Mouse (Mus musculus) R1 (cell line): ENCODE data around the gene Nmd3.

Source experiments
- DNase-seq: peaks from one replicate; pipeline ENCODE4 v3.0.0-alpha.2; 2018; ENCODE audit warnings: low read depth, low spot score

The Nmd3 gene

DNA sequence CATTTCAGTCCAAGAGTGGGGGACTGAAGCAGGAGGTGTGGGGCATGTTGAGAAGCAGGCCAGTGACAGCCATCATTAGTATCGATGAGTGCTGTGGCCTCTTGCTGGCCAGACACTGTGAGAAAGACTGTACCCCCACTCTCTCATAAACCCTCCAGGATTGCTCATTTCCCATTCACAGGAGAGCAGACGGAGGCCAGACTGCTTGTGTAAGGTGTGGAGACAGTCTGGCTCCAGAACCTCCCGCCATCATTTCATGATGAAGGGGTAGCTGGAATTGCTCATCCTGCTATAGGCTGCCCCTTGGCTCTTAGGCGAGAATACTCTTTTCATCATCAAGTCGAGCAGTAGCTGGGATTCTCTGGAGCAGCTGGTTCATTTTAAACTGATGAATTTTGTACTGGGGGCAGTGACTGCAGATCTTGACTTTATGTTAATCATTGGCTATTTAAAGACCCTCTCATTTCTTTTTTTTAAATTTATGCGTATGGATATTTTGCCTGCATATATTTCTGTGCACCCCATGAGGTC is 41.1 kb downstream of the Nmd3 start:
- no peak for DNase-seq

DNA sequence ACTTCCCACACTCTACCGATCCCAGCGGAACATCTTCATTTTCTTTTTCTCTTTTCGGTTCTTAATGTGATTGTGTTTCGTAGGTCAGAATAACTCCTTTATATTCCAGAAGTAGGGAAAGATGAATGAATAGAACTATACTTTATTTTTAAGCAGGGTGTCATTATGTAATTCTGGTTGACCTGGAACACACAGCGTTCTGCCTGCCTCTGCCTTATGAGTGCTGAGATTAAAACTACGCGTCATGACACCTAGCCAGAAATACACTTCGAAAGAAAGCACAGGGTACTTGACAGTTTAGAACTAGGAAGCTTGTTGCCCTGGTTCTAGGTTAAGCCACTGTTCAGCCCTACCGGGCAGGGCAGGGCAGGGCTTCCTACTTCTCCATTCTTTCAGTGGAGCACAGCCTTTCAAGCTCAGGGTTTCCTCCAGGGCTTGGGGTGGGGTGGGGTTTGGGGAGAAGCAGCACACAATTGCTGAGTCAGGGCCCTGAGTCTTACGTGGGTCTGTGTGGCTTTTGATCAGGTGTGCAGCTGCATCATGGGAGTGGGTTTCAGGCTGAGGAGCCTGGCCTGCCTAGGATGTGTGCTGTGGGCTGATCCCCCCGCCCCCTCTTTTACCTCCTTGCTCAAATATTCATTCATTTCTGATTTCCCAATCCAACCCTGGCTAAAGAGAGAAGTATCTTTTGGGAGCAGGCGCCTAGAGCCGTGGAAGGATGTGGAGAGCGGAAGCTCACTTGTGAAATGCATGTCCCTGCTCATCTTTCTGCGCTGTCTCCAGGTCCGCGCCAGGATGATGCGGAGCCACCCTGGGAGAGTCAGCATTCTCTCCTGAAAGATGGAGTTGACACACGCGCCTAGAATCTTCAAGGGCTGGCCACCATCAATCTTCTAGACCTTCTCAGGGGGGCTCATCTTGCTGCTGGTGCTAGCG is 42.1 kb downstream of the Nmd3 start:
- DNase-seq = peak; percentile 57

DNA sequence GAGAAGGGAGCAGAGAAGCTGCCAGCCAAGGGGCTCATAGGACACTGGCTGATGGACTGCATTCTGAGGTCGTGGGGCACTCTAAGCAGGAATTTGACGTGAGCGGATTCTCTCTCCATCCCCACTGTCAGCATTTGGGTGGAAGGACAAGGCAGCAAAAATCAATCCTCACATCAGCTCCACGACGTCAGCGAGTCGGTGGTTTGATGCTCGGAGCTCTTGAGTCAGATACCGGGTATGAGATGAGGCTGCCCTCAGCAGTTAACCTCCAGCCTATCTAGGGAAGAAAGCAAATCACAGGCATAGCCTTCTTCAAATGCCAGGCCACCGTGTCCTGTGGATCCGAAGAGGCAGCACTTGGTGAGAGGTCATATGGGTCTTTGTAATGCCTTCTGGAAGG is 43.4 kb downstream of the Nmd3 start:
- no peak for DNase-seq

DNA sequence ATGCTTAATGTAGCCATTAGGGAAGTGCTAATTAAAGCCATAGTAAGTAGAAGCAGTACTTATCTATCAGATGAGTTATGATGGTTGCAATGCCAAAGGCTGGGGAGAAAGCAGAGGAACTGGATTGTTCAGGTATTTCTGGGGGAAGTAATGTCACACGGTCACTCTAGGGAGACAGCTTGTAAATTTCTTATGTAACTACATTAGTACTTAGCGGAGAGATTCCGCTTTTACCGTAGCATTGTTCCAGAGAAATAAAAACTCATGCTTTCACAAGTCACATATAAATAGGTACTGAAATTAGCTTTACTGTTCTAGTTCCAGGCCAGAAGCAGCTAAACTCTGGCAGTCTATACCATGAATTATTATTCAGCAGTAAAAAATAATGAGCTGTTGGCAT is 47.4 kb downstream of the Nmd3 start:
- DNase-seq = no peak

DNA sequence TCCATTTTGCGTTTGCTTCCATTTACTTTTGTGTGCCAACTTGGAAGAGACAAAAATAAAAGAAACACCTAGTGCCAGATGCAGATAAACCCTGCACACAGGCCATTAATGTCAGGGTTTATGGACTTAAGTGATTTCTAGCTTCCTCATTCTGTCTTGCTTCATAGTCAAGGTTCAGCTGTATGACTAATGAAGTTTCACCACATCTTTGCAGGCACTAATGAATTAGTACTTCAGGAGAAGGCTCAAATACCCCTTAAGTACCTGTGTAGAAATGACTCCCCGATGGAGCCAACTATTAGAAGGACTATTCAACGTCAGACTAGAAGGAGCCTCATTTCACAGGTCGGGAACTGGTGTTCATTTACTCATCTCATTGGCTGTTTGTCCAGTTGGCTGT is 51.6 kb downstream of the Nmd3 start:
- DNase-seq = no peak

DNA sequence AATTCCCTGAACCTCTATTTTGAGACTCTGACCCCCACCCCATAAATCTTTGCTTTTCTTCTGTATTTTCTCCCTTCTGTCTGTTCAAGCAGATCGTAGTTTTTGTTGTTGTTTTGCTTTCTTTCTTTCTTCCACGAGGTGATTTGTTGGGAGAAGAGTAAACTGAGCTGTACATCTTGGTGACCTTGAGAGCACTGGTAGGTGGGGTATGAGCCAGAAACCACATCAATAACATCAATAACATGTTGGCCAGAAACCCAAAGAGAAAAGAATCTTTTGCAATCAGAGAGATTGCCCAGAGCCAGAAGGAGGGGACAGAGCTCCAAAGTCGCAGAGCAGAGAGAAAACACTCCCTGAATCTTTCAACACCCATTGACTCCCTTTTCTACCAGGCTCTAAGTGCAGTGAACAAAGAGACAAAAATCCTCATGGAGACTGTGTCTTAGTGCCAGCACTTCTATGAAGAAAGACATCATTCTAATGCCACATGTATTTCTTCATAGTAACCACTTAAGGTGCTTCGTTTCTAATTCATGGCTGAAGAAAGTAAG is 57.5 kb downstream of the Nmd3 start:
- no peak for DNase-seq

DNA sequence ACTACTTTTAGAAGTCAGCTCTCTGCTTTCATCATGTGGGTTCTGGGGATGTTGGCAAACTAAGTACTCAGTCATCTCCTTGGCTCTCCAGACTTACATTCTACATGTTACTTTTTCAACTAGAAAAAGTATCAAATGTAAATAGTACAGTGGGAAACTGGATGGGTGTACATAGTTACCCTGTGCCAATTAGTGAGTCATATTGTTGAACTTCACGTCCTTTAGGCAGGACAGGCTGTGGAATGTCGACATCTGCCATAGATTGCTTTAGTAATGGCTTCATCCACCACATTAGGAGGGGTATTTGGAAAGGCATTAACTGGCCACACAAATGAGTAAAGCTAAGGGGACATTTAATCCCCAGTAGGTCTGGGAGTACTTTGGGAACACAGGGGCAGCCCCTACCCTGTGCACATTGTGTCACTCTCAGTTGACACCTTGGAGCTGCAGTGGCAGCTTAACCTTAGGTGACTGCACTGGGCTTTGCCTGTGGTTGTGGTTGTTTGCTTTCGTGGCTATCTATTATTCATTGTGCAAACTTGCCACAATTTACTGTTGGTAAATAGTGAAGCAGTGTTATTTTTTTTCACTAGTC is 71.1 kb downstream of the Nmd3 start:
- DNase-seq = no peak

DNA sequence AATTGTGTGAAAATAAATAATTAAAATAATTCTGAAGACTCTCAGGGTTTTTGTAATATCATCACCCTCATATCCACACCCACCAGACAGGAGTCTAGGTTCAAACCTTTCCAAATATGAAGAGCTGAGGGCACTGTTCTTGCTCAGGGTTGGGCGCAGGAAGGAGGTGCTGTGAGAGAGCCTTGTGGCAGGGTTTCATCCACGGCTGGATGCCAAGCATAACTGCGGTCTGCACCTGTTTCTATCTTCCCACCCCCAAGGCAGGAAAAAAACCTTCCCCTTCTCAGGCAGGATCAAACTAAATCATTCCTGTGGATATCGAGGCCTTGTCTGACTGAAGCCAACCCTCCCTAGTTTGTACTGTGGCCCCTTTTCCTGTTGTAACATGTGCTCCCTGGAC is 75.7 kb downstream of the Nmd3 start:
- DNase-seq = no peak

DNA sequence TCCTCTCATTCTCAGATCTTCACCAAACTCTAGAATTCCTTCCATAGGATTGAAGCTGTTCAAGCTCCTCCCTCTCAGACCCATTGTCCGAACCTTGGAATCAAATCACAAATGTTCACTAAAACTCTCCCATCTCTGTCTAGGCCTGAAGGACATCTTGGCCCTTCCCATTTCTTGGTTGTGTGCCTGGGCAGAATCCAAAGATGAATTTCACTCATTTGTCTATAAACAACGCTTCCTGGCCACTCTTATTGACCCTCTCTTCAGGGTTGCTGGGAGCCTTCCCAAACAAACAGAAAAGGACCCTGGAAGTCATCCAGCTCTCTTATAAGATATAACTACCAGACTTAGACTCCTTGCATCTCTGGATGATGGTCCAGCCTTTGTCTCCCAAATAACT is 76.2 kb downstream of the Nmd3 start:
- no peak for DNase-seq

DNA sequence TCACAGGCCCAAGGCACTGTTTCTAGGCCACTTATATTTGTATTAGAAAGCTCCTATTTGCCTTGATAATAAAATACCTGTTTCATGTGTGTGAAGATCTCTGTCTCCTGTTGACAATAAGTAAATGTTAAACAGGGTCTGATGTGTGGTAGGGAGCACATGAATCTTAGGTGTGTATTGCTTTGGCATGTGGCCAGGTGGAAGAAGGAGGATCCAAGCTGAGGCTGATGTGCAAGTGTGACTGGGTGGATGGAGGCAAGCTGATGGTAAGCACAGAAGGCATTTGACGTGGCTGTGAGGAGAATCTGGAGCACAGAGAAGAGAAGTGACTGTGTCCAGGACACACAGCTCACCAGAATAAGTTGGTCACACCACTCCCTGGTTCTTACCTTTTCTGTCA is 77.3 kb downstream of the Nmd3 start:
- no peak for DNase-seq

DNA sequence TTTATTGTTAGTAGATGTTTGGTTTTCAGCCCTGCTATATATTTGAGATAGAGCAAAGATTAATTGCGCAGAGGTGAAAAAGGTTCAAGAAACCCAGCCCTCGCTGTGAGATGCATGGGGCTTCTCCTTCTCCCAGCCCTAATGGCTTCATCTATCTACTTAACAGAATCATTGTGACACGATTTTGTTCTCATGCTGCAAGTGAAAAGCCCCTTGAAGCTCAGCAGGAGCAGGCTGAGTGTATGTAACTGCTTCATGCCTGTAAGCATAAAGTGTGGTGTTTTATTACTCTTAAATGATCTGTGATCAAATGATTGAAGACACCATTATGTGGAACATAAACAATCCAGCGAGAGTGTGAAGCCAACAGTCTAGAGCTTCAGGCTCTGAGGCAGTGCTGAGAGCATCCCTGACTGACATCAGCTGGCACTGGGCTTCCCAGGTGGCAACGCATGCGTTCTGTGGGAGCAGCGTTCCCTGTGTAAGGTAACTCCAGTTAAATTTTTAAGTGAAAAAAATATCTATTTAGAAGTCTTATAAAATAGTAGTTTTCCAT is 79.1 kb downstream of the Nmd3 start:
- DNase-seq = no peak

DNA sequence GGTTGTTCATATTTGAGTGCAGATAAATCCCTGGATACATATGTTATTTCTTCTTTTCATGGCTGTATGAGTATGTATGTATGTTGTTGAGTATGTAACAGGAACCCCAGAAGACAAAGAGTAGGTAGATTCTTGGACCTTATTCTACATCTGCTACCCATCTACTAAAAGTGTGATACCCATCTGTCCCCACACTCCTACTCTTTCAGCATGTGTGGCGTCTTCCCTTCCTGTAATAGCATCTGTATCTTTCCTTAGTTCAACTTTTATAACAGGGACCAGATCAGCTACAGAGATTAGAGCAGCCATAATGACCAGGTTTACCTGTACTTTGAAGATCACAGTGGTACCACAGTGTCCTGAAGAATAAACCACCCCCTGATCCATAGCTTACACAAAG is 81.4 kb downstream of the Nmd3 start:
- no peak for DNase-seq
